Mouse (Mus musculus) thymus, adult 2 months (tissue): ENCODE measurements around the gene Ccdc155. TPM values are rescaled to one million over a fixed set of nuclear protein-coding genes. Genes with fewer than 3 reads are reported as not detected.
A peak's percentile ranks its signal among the peaks of the same experiment; 100 is the strongest.

Experiments
- DNase-seq: peaks from one replicate; pipeline ENCODE4 v3.0.0; 2021
- H3K27ac ChIP-seq: fragments of 200-500 bp; 2 replicates; pipeline ENCODE4 v1.5.1; 2012; ENCODE audit warnings: low read length, control low read depth; ENCODE audit not compliant: control insufficient read depth, insufficient read depth
- H3K27me3 ChIP-seq: fragments of 200-500 bp; 2 replicates; pipeline ENCODE4 v1.6.1; 2012; ENCODE audit warnings: mild to moderate bottlenecking, low read length, moderate library complexity, mixed read lengths; ENCODE audit not compliant: control insufficient read depth, insufficient read depth
- H3K36me3 ChIP-seq: fragments of 200-500 bp; 2 replicates; pipeline ENCODE4 v1.6.1; 2012; ENCODE audit warnings: mild to moderate bottlenecking, low read length, moderate library complexity; ENCODE audit not compliant: control insufficient read depth, insufficient read depth
- H3K4me1 ChIP-seq: fragments of 200-500 bp; replicated peaks from 2 replicates; pipeline ENCODE4 v1.6.1; 2012; ENCODE audit warnings: low read length; ENCODE audit not compliant: control insufficient read depth, insufficient read depth
- H3K4me3 ChIP-seq: fragments of 200-500 bp; 2 replicates; pipeline ENCODE4 v1.5.1; 2012; ENCODE audit warnings: mild to moderate bottlenecking, low read length, control low read depth, moderate library complexity; ENCODE audit not compliant: control insufficient read depth, insufficient read depth
- CTCF ChIP-seq: fragments of 200-500 bp; IDR thresholded peaks from 2 replicates; pipeline ENCODE4 v1.5.1; 2012; ENCODE audit warnings: mild to moderate bottlenecking, control low read depth, low read length, moderate library complexity, borderline replicate concordance; ENCODE audit not compliant: control insufficient read depth, poor library complexity, insufficient read depth; ENCODE audit errors: extremely low read depth
- POLR2A ChIP-seq: fragments of 200-500 bp; IDR thresholded peaks from 2 replicates; pipeline ENCODE4 v1.6.1; 2012; ENCODE audit warnings: mild to moderate bottlenecking, low read length, control low read depth, moderate library complexity; ENCODE audit not compliant: control insufficient read depth, poor library complexity, insufficient read depth; ENCODE audit errors: extremely low read depth
- WGBS: fragments of 180-500 bp; shearing (Covaris S2); methylation state at CpG from one replicate; pipeline ENCODE4 v1.1.7; 2018; 5-methylcytosine and 5-hydroxymethylcytosine counted together
- polyA plus RNA-seq: library from polyadenylated mRNA; depleted of rRNA; stranded (reverse); fragments of >200 nt; gene quantifications from 2 replicates; pipeline ENCODE4 v1.2.3, GENCODE M21; 2012

Ccdc155 gene
- polyA plus RNA-seq, 1 experiment, result 0.32 TPM

GRCm38 (mm10) chr7:45144368-45145174 is 60.1 kb downstream of the Ccdc155 start:
- Histone ChIP-seq H3K4me1 (peaks cover 31% of the 10 kb centered on the region), H3K27ac (no peak overlapping the region), H3K4me3 (no peak overlapping the region), H3K27me3 (no peaks in the 10 kb centered on the region), H3K36me3 (no peaks in the 10 kb centered on the region)
- no peak for TF ChIP-seq POLR2A
- no peak for TF ChIP-seq CTCF
- DNase-seq, result no peak
- WGBS, result 97% methylated on average over 13 of the region's 13 CpGs

- peak overlapping the region; percentile 65; the same call in 1 of the 2 replicates for H3K27ac ChIP-seq
- no peak for DNase-seq
- WGBS, result 65% methylated on average over 5 of the region's 5 CpGs
- TF ChIP-seq CTCF (no peak), POLR2A (no peak)
- peaks cover 45% of the 10 kb centered on the region for H3K4me1 ChIP-seq
- no peak overlapping the region for H3K4me3 ChIP-seq
- H3K36me3 ChIP-seq, result no peaks in the 10 kb centered on the region
- H3K27me3 ChIP-seq, result no peaks in the 10 kb centered on the region
Measured at GRCm38 (mm10) chr7:45141914-45142313, 62.8 kb downstream of the Ccdc155 start.

DNA sequence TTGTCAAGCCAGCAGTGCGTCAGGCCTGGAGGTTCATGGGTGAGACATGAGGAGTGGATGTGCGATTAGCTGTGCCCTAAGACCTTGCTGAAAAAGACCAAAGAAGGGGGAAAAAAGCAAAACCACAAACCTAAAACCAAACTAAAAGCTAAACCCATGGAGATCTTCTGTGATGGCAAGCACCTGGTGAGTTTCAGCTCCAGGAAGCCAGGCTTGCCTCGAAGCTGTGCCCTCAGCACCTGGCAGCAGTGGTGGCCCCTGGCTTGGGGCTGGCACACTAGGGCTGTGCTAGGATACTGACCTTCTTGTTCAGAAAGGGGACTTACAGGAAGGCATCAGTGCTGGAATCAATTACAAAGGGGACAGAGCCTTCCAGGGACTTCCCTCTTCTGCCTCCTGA is 63.4 kb downstream of the Ccdc155 start:
- Histone ChIP-seq H3K4me3 (no peak overlapping the region), H3K4me1 (peaks cover 50% of the 10 kb centered on the region), H3K27ac (peak overlapping the region; percentile 65), H3K27me3 (no peaks in the 10 kb centered on the region), H3K36me3 (no peaks in the 10 kb centered on the region)
- TF ChIP-seq CTCF, result no peak
- TF ChIP-seq POLR2A, result no peak
- 5% methylated on average over 3 of the region's 3 CpGs for WGBS
- peak; percentile 53 for DNase-seq

DNA sequence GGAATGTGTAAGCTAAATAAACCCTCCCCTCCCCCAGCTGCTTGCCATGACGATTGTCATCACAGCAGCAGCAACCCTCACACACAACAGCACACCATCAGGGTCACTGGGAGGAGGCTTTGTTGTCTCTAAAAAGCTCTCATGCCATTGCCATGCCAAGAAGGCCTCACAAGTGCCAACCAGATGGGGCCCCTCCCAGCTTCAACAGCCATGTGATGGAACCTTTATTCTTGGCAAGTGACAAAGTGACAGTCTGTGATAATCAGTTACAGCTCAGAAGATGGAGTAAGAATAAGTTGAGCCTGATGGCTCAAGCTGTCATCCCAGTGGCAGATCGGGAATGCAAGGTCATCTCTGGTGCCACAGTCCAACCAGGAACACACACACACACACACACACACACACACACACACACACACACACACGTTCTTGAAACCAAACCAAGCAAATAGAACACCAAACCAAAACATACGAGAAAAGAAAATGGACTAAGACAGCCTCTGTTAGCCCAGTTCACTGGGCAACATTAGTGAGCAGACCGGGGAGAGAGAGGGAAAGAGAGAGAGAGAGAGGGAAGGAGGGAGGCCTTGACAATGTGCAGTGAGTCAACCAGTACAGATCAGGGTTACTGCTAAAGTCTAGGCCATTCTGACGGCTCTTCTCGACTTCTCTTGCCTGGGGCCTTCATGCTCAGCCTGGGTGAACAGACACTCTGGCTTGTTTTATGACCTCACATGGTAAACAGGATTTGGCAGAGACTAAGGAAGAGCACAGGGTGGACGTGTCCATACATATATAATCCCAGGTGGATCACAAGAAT is 64.6 kb downstream of the Ccdc155 start:
- 92% methylated on average over 8 of the region's 8 CpGs for WGBS
- no peak overlapping the region for H3K27ac ChIP-seq

GRCm38 (mm10) chr7:45138403-45138802 is 66.3 kb downstream of the Ccdc155 start:
- Histone ChIP-seq H3K36me3 (no peaks in the 10 kb centered on the region), H3K27me3 (no peaks in the 10 kb centered on the region), H3K27ac (no peak overlapping the region), H3K4me3 (no peak overlapping the region), H3K4me1 (peaks cover 69% of the 10 kb centered on the region)
- 100% methylated on average over 1 of the region's 1 CpGs for WGBS
- TF ChIP-seq CTCF (no peak), POLR2A (no peak)
- DNase-seq, result no peak

More for the DNA sequence above, 64.6 kb downstream of the Ccdc155 start:
- no peak for DNase-seq
- no peaks in the 10 kb centered on the region for H3K27me3 ChIP-seq
- no peak overlapping the region for H3K4me3 ChIP-seq
- TF ChIP-seq POLR2A, result no peak
- TF ChIP-seq CTCF, result no peak
- no peaks in the 10 kb centered on the region for H3K36me3 ChIP-seq
- H3K4me1 ChIP-seq, result peaks cover 58% of the 10 kb centered on the region

- Histone ChIP-seq H3K27ac (peak overlapping the region; percentile 11; the same call in 1 of the 2 replicates), H3K27me3 (no peaks in the 10 kb centered on the region), H3K4me3 (no peak overlapping the region), H3K36me3 (no peaks in the 10 kb centered on the region), H3K4me1 (peaks cover 62% of the 10 kb centered on the region)
- 14% methylated on average over 12 of the region's 12 CpGs for WGBS
- no peak for TF ChIP-seq POLR2A
- no peak for TF ChIP-seq CTCF
- DNase-seq, result peak; percentile 46
Measured at GRCm38 (mm10) chr7:45137171-45138006, 67.3 kb downstream of the Ccdc155 start.
